Mouse (Mus musculus) ovary, adult 10 weeks (tissue): ENCODE measurements around the gene Gpr162. TPM values are rescaled to one million over a fixed set of nuclear protein-coding genes. Genes with fewer than 3 reads are reported as not detected.

ENCODE experiments used
- polyA plus RNA-seq: library from polyadenylated mRNA; stranded (reverse); fragments of 350-450 nt; fragmentation: Illumina TruSeq; extraction: RNeasy Lipid Tissue Mini Kit (QIAGEN cat#74804); gene quantifications from one replicate; pipeline ENCODE4 v1.2.3, GENCODE M21; 2014

Gene Gpr162
- not detected for polyA plus RNA-seq

GRCm38 (mm10) chr6:124863658-124864298 is at the start of gene Gpr162:
Gene Gpr162 (minus strand): TSS chr6:124863983.

GRCm38 (mm10) chr6:124911533-124912218 is 47.9 kb upstream of the Gpr162 start, which contains the start of gene Lag3:
Gene Lag3 (minus strand): TSS chr6:124911705.

GRCm38 (mm10) chr6:124887986-124888385 is 24.2 kb upstream of the Gpr162 start, which contains the start of gene Cd4:
Gene Cd4 (minus strand): TSS chr6:124888221.

GRCm38 (mm10) chr6:124856916-124857839 is 6.6 kb downstream of the Gpr162 start, which contains the start of gene P3h3:
Gene P3h3 (minus strand): TSS chr6:124857752.

GRCm38 (mm10) chr6:124840241-124841167 is 23.3 kb downstream of the Gpr162 start, which contains the start of gene Gnb3:
Gene Gnb3 (minus strand): TSS chr6:124840275.

GRCm38 (mm10) chr6:124828868-124829798 is 34.6 kb downstream of the Gpr162 start, which contains the start of the genes Usp5 and Cdca3:
Gene Usp5 (minus strand): TSS chr6:124829484.
Gene Cdca3 (plus strand): TSS chr6:124829547.

DNA sequence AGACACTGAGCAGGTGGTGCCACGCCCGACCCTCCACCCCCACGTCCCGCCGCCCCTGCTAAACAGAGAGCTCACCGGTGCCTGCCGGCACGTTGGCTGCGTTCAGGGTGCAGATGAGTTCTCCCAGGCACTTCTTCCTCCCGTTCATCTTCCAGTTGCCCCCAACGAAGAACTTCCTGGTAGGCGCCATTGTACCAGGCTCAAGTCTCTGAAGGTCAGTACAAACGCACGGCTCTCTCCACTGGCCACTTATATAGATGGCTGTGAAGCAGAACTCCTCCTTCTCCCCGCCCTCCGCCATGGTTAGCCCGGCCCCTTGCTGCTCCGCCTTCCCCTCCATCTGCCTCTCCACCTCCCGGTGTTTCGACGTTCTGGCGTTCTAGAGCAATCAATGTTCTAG is 49.9 kb downstream of the Gpr162 start, which contains the start of gene Tpi1:
Tpi1 (minus strand) TSS at position 364 of the 400 bp plus-strand sequence.

Other genes starting within 250 kb of the Gpr162 start
- 0.40 TPM for gene C1s2, start 227.9 kb downstream of the Gpr162 start, polyA plus RNA-seq
- 40.5 TPM for gene Lpcat3, start 201.0 kb downstream of the Gpr162 start, polyA plus RNA-seq
- 13.2 TPM for gene Emg1, start 151.8 kb downstream of the Gpr162 start, polyA plus RNA-seq
- 26.3 TPM for gene Phb2, start 151.6 kb downstream of the Gpr162 start, polyA plus RNA-seq
- gene Ptpn6, start 125.3 kb downstream of the Gpr162 start, polyA plus RNA-seq, result 4.1 TPM
- 2.1 TPM for gene Grcc10, start 122.6 kb downstream of the Gpr162 start, polyA plus RNA-seq
- not detected for gene Gm45234, start 108.0 kb downstream of the Gpr162 start, polyA plus RNA-seq
- 0.66 TPM for gene Atn1, start 107.5 kb downstream of the Gpr162 start, polyA plus RNA-seq
- gene Eno2, start 94.3 kb downstream of the Gpr162 start, polyA plus RNA-seq, result 0.48 TPM
- 3.8 TPM for gene Lrrc23, start 84.3 kb downstream of the Gpr162 start, polyA plus RNA-seq
- gene Spsb2, start 55.3 kb downstream of the Gpr162 start, polyA plus RNA-seq, result not detected
- 12.8 TPM for gene Tpi1, start 49.7 kb downstream of the Gpr162 start, polyA plus RNA-seq
- gene Usp5, start 34.5 kb downstream of the Gpr162 start, polyA plus RNA-seq, result 23.2 TPM
- 4.3 TPM for gene Cdca3, start 34.4 kb downstream of the Gpr162 start, polyA plus RNA-seq
- not detected for gene Gnb3, start 23.7 kb downstream of the Gpr162 start, polyA plus RNA-seq
- 1.7 TPM for gene P3h3, start 6.2 kb downstream of the Gpr162 start, polyA plus RNA-seq
- gene Cd4, start 24.2 kb upstream of the Gpr162 start, polyA plus RNA-seq, result 1.4 TPM
- 0.23 TPM for gene Lag3, start 47.7 kb upstream of the Gpr162 start, polyA plus RNA-seq
- gene Ptms, start 56.1 kb upstream of the Gpr162 start, polyA plus RNA-seq, result 293 TPM
- gene Mlf2, start 67.4 kb upstream of the Gpr162 start, polyA plus RNA-seq, result 8.4 TPM
- gene Cops7a, start 101.6 kb upstream of the Gpr162 start, polyA plus RNA-seq, result 18.8 TPM
- gene Pianp, start 132.7 kb upstream of the Gpr162 start, polyA plus RNA-seq, result 0.23 TPM
- 13.0 TPM for gene Zfp384, start 145.2 kb upstream of the Gpr162 start, polyA plus RNA-seq
- gene Ing4, start 175.8 kb upstream of the Gpr162 start, polyA plus RNA-seq, result 13.0 TPM
- not detected for gene Acrbp, start 185.7 kb upstream of the Gpr162 start, polyA plus RNA-seq
- not detected for gene Lpar5, start 203.9 kb upstream of the Gpr162 start, polyA plus RNA-seq
- 122 TPM for gene Chd4, start 232.0 kb upstream of the Gpr162 start, polyA plus RNA-seq